Mouse (Mus musculus): ENCODE measurements around the gene AI837181. TPM values are rescaled to one million over a fixed set of nuclear protein-coding genes. Genes with fewer than 3 reads are reported as not detected.

AI837181 gene
- polyA plus RNA-seq, 1 experiment from 2014 or later = 51.1 TPM

GRCm38 (mm10) chr19:5408057-5409001, 16.6 kb upstream of the AI837181 start:
- 88% methylated on average over 13 of the region's 13 CpGs for WGBS

GRCm38 (mm10) chr19:5409068-5409467, 15.9 kb upstream of the AI837181 start:
- no peak overlapping the region for H3K4me2 ChIP-seq (ENCODE audit: low read depth, low read length)
- no peaks in the 10 kb centered on the region for H3K27me3 ChIP-seq (replicated peaks; ENCODE audit: control insufficient read depth, insufficient read depth, low read length)
- WGBS = 37% methylated on average over 5 of the region's 5 CpGs
- no peak for ATAC-seq (ENCODE audit: low read depth)
- no peak overlapping the region for H3K27ac ChIP-seq (replicated peaks; ENCODE audit: low read depth, low read length)
- peaks cover 13% of the 10 kb centered on the region for H3K4me1 ChIP-seq (ENCODE audit: control insufficient read depth, insufficient read depth, low read length)
- no peak overlapping the region for H3K9ac ChIP-seq (ENCODE audit: low read depth, low read length)
- H3K36me3 ChIP-seq (ENCODE audit: control insufficient read depth, insufficient read depth, low read length) = no peaks in the 10 kb centered on the region
- H3K4me3 ChIP-seq (ENCODE audit: low read depth, low read length) = no peak overlapping the region
- peak; percentile 40 for DNase-seq (ENCODE audit: low spot score)
- H3K9me3 ChIP-seq (ENCODE audit: control insufficient read depth, low read length) = no peaks in the 10 kb centered on the region

More at GRCm38 (mm10) chr19:5408057-5409001, 16.6 kb upstream of the AI837181 start:
- Histone ChIP-seq H3K27ac (replicated peaks; ENCODE audit: low read depth, low read length) (no peak overlapping the region), H3K4me2 (ENCODE audit: low read depth, low read length) (peak overlapping the region; percentile 81), H3K4me1 (ENCODE audit: control insufficient read depth, insufficient read depth, low read length) (peaks cover 13% of the 10 kb centered on the region), H3K36me3 (ENCODE audit: control insufficient read depth, insufficient read depth, low read length) (no peaks in the 10 kb centered on the region), H3K27me3 (replicated peaks; ENCODE audit: control insufficient read depth, insufficient read depth, low read length) (no peaks in the 10 kb centered on the region), H3K9me3 (ENCODE audit: control insufficient read depth, low read length) (no peaks in the 10 kb centered on the region), H3K9ac (ENCODE audit: low read depth, low read length) (no peak overlapping the region), H3K4me3 (ENCODE audit: low read depth, low read length) (peak overlapping the region; percentile 64; the same call in 1 of the 2 replicates)
- ATAC-seq (ENCODE audit: low read depth) (no peak), DNase-seq (ENCODE audit: low spot score) (no peak)

DNA sequence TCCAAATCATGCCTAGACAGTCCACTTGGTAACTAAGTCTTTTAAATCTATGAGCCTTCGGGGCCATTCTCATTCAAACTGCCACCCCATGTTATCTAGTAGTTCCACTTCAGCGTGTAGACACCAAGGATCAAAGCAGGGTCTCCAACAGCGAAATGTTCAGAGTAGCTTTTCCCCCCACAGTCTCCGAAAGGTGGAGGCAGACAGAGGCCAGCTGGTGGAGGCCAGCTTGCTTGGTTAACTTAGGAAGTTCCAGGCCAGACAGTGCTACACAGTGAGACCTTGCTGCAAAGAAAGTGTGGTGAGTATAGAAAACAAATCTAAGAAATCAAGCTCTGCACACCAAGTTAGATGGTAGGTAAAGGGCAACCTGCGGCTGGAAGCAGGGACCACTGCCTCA, 14.3 kb upstream of the AI837181 start:
- Histone ChIP-seq H3K9me3 (ENCODE audit: control insufficient read depth, low read length) (no peaks in the 10 kb centered on the region), H3K4me3 (ENCODE audit: low read depth, low read length) (no peak overlapping the region), H3K27ac (replicated peaks; ENCODE audit: low read depth, low read length) (no peak overlapping the region), H3K4me1 (ENCODE audit: control insufficient read depth, insufficient read depth, low read length) (peaks cover 12% of the 10 kb centered on the region), H3K4me2 (ENCODE audit: low read depth, low read length) (no peak overlapping the region), H3K9ac (ENCODE audit: low read depth, low read length) (no peak overlapping the region), H3K36me3 (ENCODE audit: control insufficient read depth, insufficient read depth, low read length) (no peaks in the 10 kb centered on the region), H3K27me3 (replicated peaks; ENCODE audit: control insufficient read depth, insufficient read depth, low read length) (no peaks in the 10 kb centered on the region)
- ATAC-seq (ENCODE audit: low read depth) (no peak), DNase-seq (ENCODE audit: low spot score) (no peak)
- 91% methylated on average over 5 of the region's 5 CpGs for WGBS

- no peak overlapping the region for H3K27ac ChIP-seq (replicated peaks; ENCODE audit: low read depth, low read length)
- H3K4me3 ChIP-seq (ENCODE audit: low read depth, low read length) = no peak overlapping the region
- ATAC-seq (ENCODE audit: low read depth) (no peak), DNase-seq (ENCODE audit: low spot score) (no peak)
- H3K9me3 ChIP-seq (ENCODE audit: control insufficient read depth, low read length) = no peaks in the 10 kb centered on the region
- 46% methylated on average over 5 of the region's 5 CpGs for WGBS
- H3K4me1 ChIP-seq (ENCODE audit: control insufficient read depth, insufficient read depth, low read length) = peaks cover 10% of the 10 kb centered on the region; the same call in 1 of the 2 replicates
- H3K27me3 ChIP-seq (replicated peaks; ENCODE audit: control insufficient read depth, insufficient read depth, low read length) = no peaks in the 10 kb centered on the region
- H3K36me3 ChIP-seq (ENCODE audit: control insufficient read depth, insufficient read depth, low read length) = no peaks in the 10 kb centered on the region
- H3K9ac ChIP-seq (ENCODE audit: low read depth, low read length) = no peak overlapping the region
- H3K4me2 ChIP-seq (ENCODE audit: low read depth, low read length) = no peak overlapping the region
Observed at GRCm38 (mm10) chr19:5411961-5412360, 13.0 kb upstream of the AI837181 start.

DNA sequence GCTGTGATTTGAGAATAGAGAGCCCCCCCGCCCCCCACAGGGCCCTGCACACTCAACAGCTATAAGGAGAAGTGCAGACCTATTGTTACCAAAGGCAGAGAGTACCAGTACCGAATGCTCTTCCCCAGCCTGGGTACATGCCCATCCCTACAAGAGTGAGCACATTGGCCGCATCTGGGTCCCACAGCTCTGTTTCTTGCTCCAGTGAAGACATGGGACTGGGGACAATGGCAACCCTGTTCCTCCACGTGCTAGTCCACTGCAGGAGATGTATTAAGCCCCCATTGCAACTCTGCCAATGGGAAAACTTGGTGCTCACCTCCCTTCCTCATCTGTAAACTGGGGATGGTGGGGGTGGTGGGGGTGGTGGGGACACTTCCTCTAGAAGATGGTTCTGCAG, 11.1 kb upstream of the AI837181 start:
- ATAC-seq (ENCODE audit: low read depth) = no peak
- no peaks in the 10 kb centered on the region for H3K9me3 ChIP-seq (ENCODE audit: control insufficient read depth, low read length)
- H3K4me1 ChIP-seq (ENCODE audit: control insufficient read depth, insufficient read depth, low read length) = no peaks in the 10 kb centered on the region
- no peak overlapping the region for H3K4me2 ChIP-seq (ENCODE audit: low read depth, low read length)
- H3K36me3 ChIP-seq (ENCODE audit: control insufficient read depth, insufficient read depth, low read length) = no peaks in the 10 kb centered on the region
- no peak overlapping the region for H3K27ac ChIP-seq (replicated peaks; ENCODE audit: low read depth, low read length)
- H3K9ac ChIP-seq (ENCODE audit: low read depth, low read length) = no peak overlapping the region
- DNase-seq (ENCODE audit: low spot score) = no peak
- no peak overlapping the region for H3K4me3 ChIP-seq (ENCODE audit: low read depth, low read length)
- no peaks in the 10 kb centered on the region for H3K27me3 ChIP-seq (replicated peaks; ENCODE audit: control insufficient read depth, insufficient read depth, low read length)
- WGBS = 64% methylated on average over 4 of the region's 4 CpGs

DNA sequence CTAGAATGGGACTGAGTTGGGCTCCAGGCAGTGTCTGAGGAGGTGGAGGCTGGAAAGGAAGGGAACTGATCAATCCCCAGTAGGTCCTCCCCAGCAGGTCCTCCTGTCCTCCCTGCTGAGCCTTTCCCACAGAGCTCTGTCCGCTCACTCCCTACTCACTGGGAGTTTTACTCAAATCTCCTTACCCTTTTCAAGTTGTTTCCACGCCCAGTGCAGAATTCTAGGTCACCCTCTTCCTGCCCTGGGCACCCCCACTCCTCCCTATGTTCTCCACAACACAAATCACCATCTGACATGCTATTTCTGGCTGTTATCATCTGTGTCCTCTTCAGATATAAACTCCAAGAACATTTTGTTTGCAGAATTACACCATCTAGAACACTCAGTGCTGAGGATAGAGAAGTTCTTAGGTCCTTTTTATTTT, 10.4 kb upstream of the AI837181 start:
- H3K27ac ChIP-seq (replicated peaks; ENCODE audit: low read depth, low read length) = no peak overlapping the region
- no peak overlapping the region for H3K4me3 ChIP-seq (ENCODE audit: low read depth, low read length)
- no peak for DNase-seq (ENCODE audit: low spot score)
- ATAC-seq (ENCODE audit: low read depth) = no peak
- H3K4me2 ChIP-seq (ENCODE audit: low read depth, low read length) = no peak overlapping the region
- WGBS = 51% methylated on average over 2 of the region's 2 CpGs
- H3K9me3 ChIP-seq (ENCODE audit: control insufficient read depth, low read length) = no peaks in the 10 kb centered on the region
- H3K9ac ChIP-seq (ENCODE audit: low read depth, low read length) = no peak overlapping the region
- H3K36me3 ChIP-seq (ENCODE audit: control insufficient read depth, insufficient read depth, low read length) = no peaks in the 10 kb centered on the region; the same call in 1 of the 2 replicates
- H3K4me1 ChIP-seq (ENCODE audit: control insufficient read depth, insufficient read depth, low read length) = no peaks in the 10 kb centered on the region
- no peaks in the 10 kb centered on the region for H3K27me3 ChIP-seq (replicated peaks; ENCODE audit: control insufficient read depth, insufficient read depth, low read length)

GRCm38 (mm10) chr19:5418750-5419466, 6.0 kb upstream of the AI837181 start:
- peaks cover 29% of the 10 kb centered on the region for H3K36me3 ChIP-seq (ENCODE audit: control insufficient read depth, insufficient read depth, low read length)
- H3K9me3 ChIP-seq (ENCODE audit: control insufficient read depth, low read length) = no peaks in the 10 kb centered on the region
- ATAC-seq (ENCODE audit: low read depth) = no peak
- H3K9ac ChIP-seq (ENCODE audit: low read depth, low read length) = no peak overlapping the region
- no peak overlapping the region for H3K27ac ChIP-seq (replicated peaks; ENCODE audit: low read depth, low read length)
- H3K4me1 ChIP-seq (ENCODE audit: control insufficient read depth, insufficient read depth, low read length) = peaks cover 5% of the 10 kb centered on the region; the same call in 1 of the 2 replicates
- no peaks in the 10 kb centered on the region for H3K27me3 ChIP-seq (replicated peaks; ENCODE audit: control insufficient read depth, insufficient read depth, low read length)
- H3K4me2 ChIP-seq (ENCODE audit: low read depth, low read length) = no peak overlapping the region
- no peak for DNase-seq (ENCODE audit: low spot score)
- WGBS = 88% methylated on average over 8 of the region's 8 CpGs
- no peak overlapping the region for H3K4me3 ChIP-seq (ENCODE audit: low read depth, low read length)

DNA sequence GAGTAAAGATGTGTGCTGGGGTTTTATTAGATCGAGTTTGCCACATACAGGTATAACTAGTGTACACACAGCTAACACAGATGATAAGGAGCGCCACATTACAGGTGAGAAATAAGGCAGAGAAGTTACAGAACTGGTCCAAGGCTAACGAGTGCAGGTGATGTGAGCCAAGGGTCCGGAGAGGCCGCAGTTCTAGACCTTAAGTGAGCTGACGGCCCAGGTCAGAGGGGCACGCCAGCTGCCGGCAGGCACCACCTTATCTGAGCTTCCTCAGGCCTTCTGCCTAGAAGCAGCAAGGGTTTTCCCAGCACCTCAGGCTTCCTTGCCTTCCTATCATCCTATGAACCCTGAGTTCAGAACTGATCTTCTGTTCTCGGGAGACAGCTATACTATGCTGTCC, 5.3 kb upstream of the AI837181 start:
- DNase-seq (ENCODE audit: low spot score) = no peak
- Histone ChIP-seq H3K9ac (ENCODE audit: low read depth, low read length) (no peak overlapping the region), H3K4me1 (ENCODE audit: control insufficient read depth, insufficient read depth, low read length) (peaks cover 5% of the 10 kb centered on the region; the same call in 1 of the 2 replicates), H3K4me3 (ENCODE audit: low read depth, low read length) (no peak overlapping the region), H3K4me2 (ENCODE audit: low read depth, low read length) (no peak overlapping the region), H3K9me3 (ENCODE audit: control insufficient read depth, low read length) (no peaks in the 10 kb centered on the region), H3K27ac (replicated peaks; ENCODE audit: low read depth, low read length) (no peak overlapping the region), H3K36me3 (ENCODE audit: control insufficient read depth, insufficient read depth, low read length) (peaks cover 29% of the 10 kb centered on the region), H3K27me3 (replicated peaks; ENCODE audit: control insufficient read depth, insufficient read depth, low read length) (no peaks in the 10 kb centered on the region)
- no peak for ATAC-seq (ENCODE audit: low read depth)
- 91% methylated on average over 9 of the region's 9 CpGs for WGBS

All from embryonic facial prominence, embryonic 14.5 days (tissue).